17 mouse cellular contexts compared by ENCODE assay signal in the genomic region with DNA sequence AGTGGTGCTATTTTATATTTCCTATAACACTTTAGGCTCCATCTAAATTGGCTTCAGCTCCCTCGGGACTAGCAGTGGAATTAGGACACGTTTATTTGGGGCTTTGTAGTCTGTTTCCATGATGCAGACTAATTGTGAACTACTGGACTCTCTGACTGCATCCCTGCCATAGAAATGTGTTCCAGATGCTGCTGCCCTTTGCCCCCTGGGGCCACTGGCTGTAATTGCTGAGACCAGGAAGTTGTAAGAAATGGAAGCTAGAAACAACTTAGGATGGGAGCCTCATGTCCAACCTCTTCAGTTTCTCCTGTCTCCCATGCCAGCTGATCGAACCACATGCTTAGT. TPM values are rescaled to one million over a fixed set of nuclear protein-coding genes. Genes with fewer than 3 reads are reported as not detected.
DNase-seq lines count a peak whose midpoint lies in the region; ATAC-seq and TF ChIP-seq lines count a peak whose summit lies in the region.
"Had no signal": no experiment of that assay in that cellular context is flagged by ENCODE, and none has a peak within 500 bp of the region (broad histone marks: within the 10 kb centered on the region; RNA-seq: fewer than 3 reads in every experiment).

No protein-coding gene starts in this region.

- WGBS in kidney, adult 2 months = 57% methylated on average over 3 of the region's 3 CpGs
- WGBS in kidney, embryonic 14.5 days = 75% methylated on average over 3 of the region's 3 CpGs
- 90% methylated on average over 3 of the region's 3 CpGs for WGBS in macrophage (ENCODE audit: missing documents)

- peak; percentile 75 for DNase-seq in kidney, adult 2 months
- peak; percentile 22 for DNase-seq in embryo, embryonic 9.5 days (ENCODE audit: extremely low spot score)
- DNase-seq in kidney, postnatal 10 days = peak; percentile 38
- DNase-seq in lung, adult 18-20 months = no peak
- DNase-seq in B cell, adult 2 months = no peak
- no peak for DNase-seq in layer of hippocampus, adult 18-20 months (ENCODE audit: low spot score in 2 of 2)
- DNase-seq: adrenal gland, adult 2 months; cerebellum, postnatal 36 days; heart, adult 18-20 months; heart, postnatal 14 days; lung, postnatal 36 days had no signal

- H3K27me3 ChIP-seq in kidney, adult 2 months (replicated peaks; ENCODE audit: control insufficient read depth, insufficient read depth, low read length) = no peaks in the 10 kb centered on the region
- H3K27me3 ChIP-seq in kidney, embryonic 14.5 days (ENCODE audit: control insufficient read depth, insufficient read depth, low read length) = no peaks in the 10 kb centered on the region
- H3K27me3 ChIP-seq: neural tube, embryonic 13.5 days had no signal

- H3K4me3 ChIP-seq in kidney, adult 2 months (ENCODE audit: insufficient read depth, low read depth, low read length) = no peak overlapping the region
- H3K4me3 ChIP-seq in kidney, embryonic 14.5 days (ENCODE audit: low read length) = no peak overlapping the region
- H3K4me3 ChIP-seq in macrophage (ENCODE audit: inconsistent target) = no peak overlapping the region
- H3K4me3 ChIP-seq: erythroblast, embryonic 14.5 days; neural tube, embryonic 13.5 days had no signal

- H3K9ac ChIP-seq in kidney, embryonic 14.5 days (ENCODE audit: low read depth, low read length) = no peak overlapping the region
- H3K9ac ChIP-seq: liver, embryonic 14.5 days; neural tube, embryonic 13.5 days had no signal

- H3K79me2 ChIP-seq in macrophage (ENCODE audit: inconsistent target) = no peaks in the 10 kb centered on the region

- no peak for TF ChIP-seq POLR2A in kidney, adult 2 months (IDR thresholded peaks at IDR 0.05; ENCODE audit: low read depth, low read length)

- ATAC-seq in kidney, embryonic 14.5 days (ENCODE audit: low FRiP score, low TSS enrichment) = no peak
- ATAC-seq: inflammation-experienced regulatory T-cells, adult 6 months had no signal

- no peak overlapping the region for H3K4me2 ChIP-seq in kidney, embryonic 14.5 days (replicated peaks; ENCODE audit: low read depth, low read length)
- H3K4me2 ChIP-seq: neural tube, embryonic 13.5 days had no signal

- H3K9me3 ChIP-seq in kidney, embryonic 14.5 days (ENCODE audit: control insufficient read depth, low read length) = no peaks in the 10 kb centered on the region
- H3K9me3 ChIP-seq: neural tube, embryonic 13.5 days had no signal

- no peak for TF ChIP-seq CTCF in kidney, adult 2 months (conservative IDR thresholded peaks at IDR 0.05; ENCODE audit: insufficient read depth, insufficient read length, low read depth, low read length)

- H3K4me1 ChIP-seq in kidney, adult 2 months (ENCODE audit: control insufficient read depth, insufficient read depth, low read length) = no peaks in the 10 kb centered on the region
- no peaks in the 10 kb centered on the region for H3K4me1 ChIP-seq in kidney, embryonic 14.5 days (ENCODE audit: control insufficient read depth, insufficient read depth, low read length)
- H3K4me1 ChIP-seq: neural tube, embryonic 13.5 days had no signal

- H3K36me3 ChIP-seq in kidney, adult 2 months (ENCODE audit: control insufficient read depth, insufficient read depth, low read length) = no peaks in the 10 kb centered on the region
- H3K36me3 ChIP-seq in kidney, embryonic 14.5 days (ENCODE audit: control insufficient read depth, insufficient read depth, low read length) = no peaks in the 10 kb centered on the region
- H3K36me3 ChIP-seq in macrophage (ENCODE audit: inconsistent target) = no peaks in the 10 kb centered on the region
- H3K36me3 ChIP-seq: neural tube, embryonic 13.5 days had no signal

- no peak overlapping the region for H3K27ac ChIP-seq in kidney, adult 2 months (ENCODE audit: insufficient read depth, low read depth, low read length)
- H3K27ac ChIP-seq in kidney, embryonic 14.5 days (ENCODE audit: low read depth, low read length) = no peak overlapping the region
- H3K27ac ChIP-seq in macrophage = peak overlapping the region; percentile 32; the same call in 1 of the 2 replicates
- H3K27ac ChIP-seq: liver, embryonic 14.5 days; neural tube, embryonic 13.5 days had no signal

RNA-seq across cellular contexts. Expression of gene Minpp1, which starts 38.9 kb away (rescaled TPM):
- polyA plus RNA-seq in kidney, adult 2 months (2012; rRNA removed) = 38.2 and 60.2 TPM in 2 replicates
- 62.6 and 82.4 TPM in 2 replicates for polyA plus RNA-seq in kidney, embryonic 14.5 days (2014; fragmentation: Nextera tagmentation; extraction: Ambion mirVana)
- total RNA-seq in macrophage (2018; cell fraction: chromatin; rRNA removed) = 10 to 100 TPM in 15 of 26 experiments, 1 to 10 TPM in 11; 6.2 to 27.1 (median 11.5) TPM
- total RNA-seq in macrophage (2018; cell fraction: cytosol; rRNA removed) = 10 to 100 TPM; 20.4 to 41.3 (median 29.1) TPM
- 10 to 100 TPM; 14.2 to 50.1 (median 31.3) TPM for total RNA-seq in macrophage (2018; cell fraction: nucleus; rRNA removed)
- polyA plus RNA-seq in macrophage (2018) = 17.2 to 36.1 TPM (median 26.8 TPM) in 3 replicates
- 10 to 100 TPM; 61.4 to 61.5 TPM for total RNA-seq in layer of hippocampus, adult 18-20 months (2021)

RNA-seq across cellular contexts. Expression of gene Rpl9-ps6, which starts 58.1 kb away (rescaled TPM):
- polyA plus RNA-seq in kidney, adult 2 months (2012; rRNA removed) = 8.3 and 9.4 TPM in 2 replicates
- 142 and 148 TPM in 2 replicates for polyA plus RNA-seq in kidney, embryonic 14.5 days (2014; fragmentation: Nextera tagmentation; extraction: Ambion mirVana)
- total RNA-seq in macrophage (2018; cell fraction: chromatin; rRNA removed) = 1 to 10 TPM in 18 of 26 experiments, not detected in 8; 1.8 to 8.1 (median 3.9) TPM
- 10 to 100 TPM in 17 of 26 experiments, 1 to 10 TPM in 9; 6.8 to 27.6 (median 11.1) TPM for total RNA-seq in macrophage (2018; cell fraction: cytosol; rRNA removed)
- total RNA-seq in macrophage (2018; cell fraction: nucleus; rRNA removed) = 1 to 10 TPM in 24 of 26 experiments, not detected in 2; 1.3 to 5.8 (median 2.8) TPM
- 2.4 to 44.9 TPM (median 39.4 TPM) in 3 replicates for polyA plus RNA-seq in macrophage (2018)
- 10 to 100 TPM; 28.1 to 36.9 TPM for total RNA-seq in layer of hippocampus, adult 18-20 months (2021)

Comparison
In these comparisons a context has a peak if more than half of its experiments do, and no peak if none do; other contexts are left out.
1. DNase-seq: peak in kidney, adult 2 months (single experiment), embryo, embryonic 9.5 days (single experiment) and kidney, postnatal 10 days (single experiment); none in lung, adult 18-20 months (0 of 2), B cell, adult 2 months (0 of 2) and layer of hippocampus, adult 18-20 months (0 of 2).